Mouse (Mus musculus): ENCODE measurements at regions not wholly inside any gene's neighbourhood (a gene's known extent, or its start where the extent isn't known, plus 50 kb on each side); places are given as distances from the start of the nearest gene placed in this dataset.

- WGBS: 87% methylated on average over 7 of the region's 7 CpGs
- DNase-seq: no peak
- H3K4me3 ChIP-seq (replicated peaks; ENCODE audit: extremely low read depth, low read depth, low read length): no peak overlapping the region
Observed at GRCm38 (mm10) chr4:7391596-7391995, 847.2 kb downstream of the Car8 start.

GRCm38 (mm10) chr4:7385069-7385468 lies 853.8 kb downstream of the Car8 start:
- H3K4me3 ChIP-seq (replicated peaks; ENCODE audit: extremely low read depth, low read depth, low read length): no peak overlapping the region
- DNase-seq: no peak
- no peak for TF ChIP-seq POLR2A (IDR thresholded peaks at IDR 0.05; ENCODE audit: borderline replicate concordance, extremely low read depth, low read depth, low read length)
- TF ChIP-seq CTCF (IDR thresholded peaks at IDR 0.05; ENCODE audit: insufficient read depth, low read length): no peak
- peaks cover 3% of the 10 kb centered on the region for H3K4me1 ChIP-seq (ENCODE audit: control insufficient read depth, insufficient read depth, low read length)

More at GRCm38 (mm10) chr4:7391596-7391995, 847.2 kb downstream of the Car8 start:
- no peak for TF ChIP-seq POLR2A (IDR thresholded peaks at IDR 0.05; ENCODE audit: borderline replicate concordance, extremely low read depth, low read depth, low read length)
- no peak for TF ChIP-seq CTCF (IDR thresholded peaks at IDR 0.05; ENCODE audit: insufficient read depth, low read length)
- H3K4me1 ChIP-seq (ENCODE audit: control insufficient read depth, insufficient read depth, low read length): no peaks in the 10 kb centered on the region

- no peaks in the 10 kb centered on the region; the same call in 1 of the 2 replicates for H3K4me1 ChIP-seq (ENCODE audit: control insufficient read depth, insufficient read depth, low read length)
- WGBS: 25% methylated on average over 2 of the region's 2 CpGs
- H3K4me3 ChIP-seq (replicated peaks; ENCODE audit: extremely low read depth, low read depth, low read length): no peak overlapping the region
- TF ChIP-seq CTCF (IDR thresholded peaks at IDR 0.05; ENCODE audit: insufficient read depth, low read length) (no peak), POLR2A (IDR thresholded peaks at IDR 0.05; ENCODE audit: borderline replicate concordance, extremely low read depth, low read depth, low read length) (no peak)
- DNase-seq: no peak
Observed at GRCm38 (mm10) chr4:7379996-7380395, 858.8 kb downstream of the Car8 start.

- 76% methylated on average over 3 of the region's 3 CpGs for WGBS
- no peaks in the 10 kb centered on the region for H3K4me1 ChIP-seq (ENCODE audit: control insufficient read depth, insufficient read depth, low read length)
- no peak overlapping the region for H3K4me3 ChIP-seq (replicated peaks; ENCODE audit: extremely low read depth, low read depth, low read length)
- TF ChIP-seq POLR2A (IDR thresholded peaks at IDR 0.05; ENCODE audit: borderline replicate concordance, extremely low read depth, low read depth, low read length): no peak
- no peak for TF ChIP-seq CTCF (IDR thresholded peaks at IDR 0.05; ENCODE audit: insufficient read depth, low read length)
- DNase-seq: no peak
Observed at GRCm38 (mm10) chr4:7364238-7365040, 874.4 kb downstream of the Car8 start.

- no peak overlapping the region for H3K4me3 ChIP-seq (replicated peaks; ENCODE audit: extremely low read depth, low read depth, low read length)
- 86% methylated on average over 2 of the region's 2 CpGs for WGBS
- TF ChIP-seq CTCF (IDR thresholded peaks at IDR 0.05; ENCODE audit: insufficient read depth, low read length): no peak
- TF ChIP-seq POLR2A (IDR thresholded peaks at IDR 0.05; ENCODE audit: borderline replicate concordance, extremely low read depth, low read depth, low read length): no peak
- DNase-seq: no peak
- no peaks in the 10 kb centered on the region for H3K4me1 ChIP-seq (ENCODE audit: control insufficient read depth, insufficient read depth, low read length)
Observed at GRCm38 (mm10) chr4:7363508-7363907, 875.3 kb downstream of the Car8 start.

GRCm38 (mm10) chr4:7356202-7356601 lies 882.6 kb downstream of the Car8 start:
- Histone ChIP-seq H3K4me3 (replicated peaks; ENCODE audit: extremely low read depth, low read depth, low read length) (no peak overlapping the region), H3K4me1 (ENCODE audit: control insufficient read depth, insufficient read depth, low read length) (no peaks in the 10 kb centered on the region)
- WGBS: 81% methylated on average over 3 of the region's 3 CpGs
- TF ChIP-seq CTCF (IDR thresholded peaks at IDR 0.05; ENCODE audit: insufficient read depth, low read length) (no peak), POLR2A (IDR thresholded peaks at IDR 0.05; ENCODE audit: borderline replicate concordance, extremely low read depth, low read depth, low read length) (no peak)
- DNase-seq: no peak

- WGBS: 67% methylated on average over 1 of the region's 1 CpGs
Observed at GRCm38 (mm10) chr4:7347317-7347716, 891.5 kb downstream of the Car8 start.

GRCm38 (mm10) chr4:7341159-7341558 lies 897.7 kb downstream of the Car8 start:
- TF ChIP-seq CTCF (IDR thresholded peaks at IDR 0.05; ENCODE audit: insufficient read depth, low read length) (no peak), POLR2A (IDR thresholded peaks at IDR 0.05; ENCODE audit: borderline replicate concordance, extremely low read depth, low read depth, low read length) (no peak)
- H3K4me3 ChIP-seq (replicated peaks; ENCODE audit: extremely low read depth, low read depth, low read length): no peak overlapping the region
- H3K4me1 ChIP-seq (ENCODE audit: control insufficient read depth, insufficient read depth, low read length): no peaks in the 10 kb centered on the region
- no peak for DNase-seq
- WGBS: 98% methylated on average over 1 of the region's 1 CpGs

More at GRCm38 (mm10) chr4:7347317-7347716, 891.5 kb downstream of the Car8 start:
- no peak for DNase-seq
- H3K4me1 ChIP-seq (ENCODE audit: control insufficient read depth, insufficient read depth, low read length): no peaks in the 10 kb centered on the region
- no peak overlapping the region for H3K4me3 ChIP-seq (replicated peaks; ENCODE audit: extremely low read depth, low read depth, low read length)
- no peak for TF ChIP-seq CTCF (IDR thresholded peaks at IDR 0.05; ENCODE audit: insufficient read depth, low read length)
- TF ChIP-seq POLR2A (IDR thresholded peaks at IDR 0.05; ENCODE audit: borderline replicate concordance, extremely low read depth, low read depth, low read length): no peak

- Histone ChIP-seq H3K4me1 (ENCODE audit: control insufficient read depth, insufficient read depth, low read length) (no peaks in the 10 kb centered on the region), H3K4me3 (replicated peaks; ENCODE audit: extremely low read depth, low read depth, low read length) (no peak overlapping the region)
- TF ChIP-seq CTCF (IDR thresholded peaks at IDR 0.05; ENCODE audit: insufficient read depth, low read length) (no peak), POLR2A (IDR thresholded peaks at IDR 0.05; ENCODE audit: borderline replicate concordance, extremely low read depth, low read depth, low read length) (no peak)
- WGBS: 20% methylated on average over 4 of the region's 4 CpGs
- no peak for DNase-seq
Observed at GRCm38 (mm10) chr4:7314261-7314660, 924.6 kb downstream of the Car8 start.

- 52% methylated on average over 2 of the region's 2 CpGs for WGBS
- H3K4me1 ChIP-seq (ENCODE audit: control insufficient read depth, insufficient read depth, low read length): no peaks in the 10 kb centered on the region
- TF ChIP-seq CTCF (IDR thresholded peaks at IDR 0.05; ENCODE audit: insufficient read depth, low read length) (no peak), POLR2A (IDR thresholded peaks at IDR 0.05; ENCODE audit: borderline replicate concordance, extremely low read depth, low read depth, low read length) (no peak)
- H3K4me3 ChIP-seq (replicated peaks; ENCODE audit: extremely low read depth, low read depth, low read length): no peak overlapping the region
- DNase-seq: no peak
Observed at GRCm38 (mm10) chr4:7313219-7313618, 925.6 kb downstream of the Car8 start.

Measured in lung, adult 2 months (tissue).